Mouse (Mus musculus) kidney, embryonic 14.5 days (tissue): ENCODE results near the gene Fam169a. TPM values are rescaled to one million over a fixed set of nuclear protein-coding genes. Genes with fewer than 3 reads are reported as not detected.
"Not testable (repeated sequence)": the region's sequence is repeated elsewhere in the genome, so short reads cannot be mapped to it uniquely, and the experiment has no call there.

Experiments
- ATAC-seq: fragments of 200-750 bp; cut with Nextera tagmentation; 2 replicates; pipeline ENCODE4 v1.8.0; 2017; ENCODE audit warnings: moderate number of reproducible peaks, mild to moderate bottlenecking, moderate TSS enrichment, moderate library complexity; ENCODE audit not compliant: low FRiP score, low TSS enrichment
- H3K27ac ChIP-seq: fragments of 300-500 bp; sonication (generic); 2 replicates; pipeline ENCODE4 v1.5.1; 2014; ENCODE audit warnings: low read depth, mild to moderate bottlenecking, low read length, moderate library complexity, mixed read lengths
- H3K27me3 ChIP-seq: fragments of 300-500 bp; sonication (generic); 2 replicates; pipeline ENCODE4 v1.6.1; 2014; ENCODE audit warnings: mild to moderate bottlenecking, low read length; ENCODE audit not compliant: control insufficient read depth, insufficient read depth
- H3K36me3 ChIP-seq: fragments of 300-500 bp; sonication (generic); 2 replicates; pipeline ENCODE4 v1.6.1; 2014; ENCODE audit warnings: low read length, mixed read lengths; ENCODE audit not compliant: control insufficient read depth, insufficient read depth
- H3K4me1 ChIP-seq: fragments of 300-500 bp; sonication (generic); 2 replicates; pipeline ENCODE4 v1.6.1; 2014; ENCODE audit warnings: low read length, mixed read lengths; ENCODE audit not compliant: control insufficient read depth, insufficient read depth
- H3K4me2 ChIP-seq: fragments of 300-500 bp; sonication (generic); replicated peaks from 2 replicates; pipeline ENCODE4 v1.6.1; 2014; ENCODE audit warnings: low read depth, mild to moderate bottlenecking, low read length
- H3K4me3 ChIP-seq: fragments of 300-500 bp; sonication (generic); 2 replicates; pipeline ENCODE4 v1.5.1; 2014; ENCODE audit warnings: mild to moderate bottlenecking, low read length
- H3K9ac ChIP-seq: fragments of 300-500 bp; sonication (generic); 2 replicates; pipeline ENCODE4 v1.6.1; 2014; ENCODE audit warnings: low read depth, mild to moderate bottlenecking, low read length, moderate library complexity
- H3K9me3 ChIP-seq: fragments of 300-500 bp; sonication (generic); 2 replicates; pipeline ENCODE4 v1.6.1; 2016; ENCODE audit warnings: low read length; ENCODE audit not compliant: control insufficient read depth
- WGBS: fragments of 180-500 bp; shearing (Covaris S2); extraction: QIAGEN DNeasy Blood & Tissue Kit; methylation state at CpG from one replicate; pipeline ENCODE4 v1.1.7; 2014; 5-methylcytosine and 5-hydroxymethylcytosine counted together
- polyA plus RNA-seq: library from polyadenylated mRNA; unstranded; fragments of >200 nt; fragmentation: Nextera tagmentation; extraction: Ambion mirVana; gene quantifications from 2 replicates; pipeline ENCODE4 v1.2.1, GENCODE M21; 2014

Gene Fam169a
- polyA plus RNA-seq, 1 experiment from 2014 or later: 4.7 TPM

- WGBS: 37% methylated on average over 4 of the region's 4 CpGs
- Histone ChIP-seq H3K4me2 (no peak overlapping the region), H3K4me3 (no peak overlapping the region), H3K27ac (no peak overlapping the region), H3K9me3 (no peaks in the 10 kb centered on the region), H3K9ac (no peak overlapping the region), H3K36me3 (no peaks in the 10 kb centered on the region), H3K4me1 (no peaks in the 10 kb centered on the region), H3K27me3 (no peaks in the 10 kb centered on the region)
- ATAC-seq: no peak
Observed at GRCm38 (mm10) chr13:97057817-97058216, 9.3 kb upstream of the Fam169a start.

- Histone ChIP-seq H3K27me3 (no peaks in the 10 kb centered on the region), H3K9ac (no peak overlapping the region), H3K9me3 (no peaks in the 10 kb centered on the region), H3K27ac (no peak overlapping the region), H3K4me2 (no peak overlapping the region), H3K4me1 (peaks cover 5% of the 10 kb centered on the region; the same call in 1 of the 2 replicates), H3K36me3 (no peaks in the 10 kb centered on the region), H3K4me3 (no peak overlapping the region)
- 90% methylated on average over 6 of the region's 6 CpGs for WGBS
- no peak for ATAC-seq
Observed at GRCm38 (mm10) chr13:97059746-97060145, 7.3 kb upstream of the Fam169a start.

- Histone ChIP-seq H3K4me3 (no peak overlapping the region), H3K4me2 (no peak overlapping the region), H3K9me3 (no peaks in the 10 kb centered on the region), H3K27me3 (no peaks in the 10 kb centered on the region), H3K27ac (no peak overlapping the region), H3K4me1 (peaks cover 5% of the 10 kb centered on the region; the same call in 1 of the 2 replicates), H3K36me3 (no peaks in the 10 kb centered on the region), H3K9ac (no peak overlapping the region)
- 62% methylated on average over 3 of the region's 8 CpGs for WGBS
- ATAC-seq: no peak
Observed at GRCm38 (mm10) chr13:97060331-97060730, 6.8 kb upstream of the Fam169a start.

GRCm38 (mm10) chr13:97062151-97062550 is 4.9 kb upstream of the Fam169a start:
- H3K36me3 ChIP-seq: no peaks in the 10 kb centered on the region
- no peaks in the 10 kb centered on the region for H3K9me3 ChIP-seq
- WGBS: 95% methylated on average over 3 of the region's 3 CpGs
- no peak for ATAC-seq
- no peak overlapping the region for H3K27ac ChIP-seq
- no peak overlapping the region for H3K9ac ChIP-seq
- no peak overlapping the region for H3K4me2 ChIP-seq
- H3K4me1 ChIP-seq: peaks cover 5% of the 10 kb centered on the region; the same call in 1 of the 2 replicates
- no peak overlapping the region for H3K4me3 ChIP-seq
- H3K27me3 ChIP-seq: no peaks in the 10 kb centered on the region

DNA sequence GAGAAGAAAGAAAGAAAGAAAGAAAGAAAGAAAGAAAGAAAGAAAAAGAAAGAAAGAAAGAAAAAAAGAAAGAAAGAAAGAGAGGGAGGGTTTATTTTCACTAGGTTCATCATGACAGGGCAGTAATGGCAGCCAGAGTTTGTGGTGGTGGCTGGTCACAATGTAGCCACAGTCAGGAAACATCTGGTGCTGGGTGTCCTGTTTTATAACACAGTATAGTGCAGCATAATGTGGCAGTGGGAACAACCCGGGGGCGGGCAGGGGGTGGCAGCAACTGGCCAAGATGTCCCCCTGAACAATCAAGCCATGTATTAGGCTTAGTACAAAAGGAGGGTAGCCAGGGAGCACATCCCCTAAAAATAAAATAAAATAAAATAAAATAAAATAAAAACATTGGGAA is 3.7 kb upstream of the Fam169a start:
- Histone ChIP-seq H3K4me1 (peaks cover 5% of the 10 kb centered on the region; the same call in 1 of the 2 replicates), H3K4me2 (no peak overlapping the region), H3K27ac (no peak overlapping the region), H3K27me3 (peaks cover 9% of the 10 kb centered on the region), H3K4me3 (no peak overlapping the region), H3K9me3 (no peaks in the 10 kb centered on the region), H3K9ac (no peak overlapping the region), H3K36me3 (no peaks in the 10 kb centered on the region)
- no peak for ATAC-seq
- 74% methylated on average over 2 of the region's 2 CpGs for WGBS

- 32% methylated on average over 3 of the region's 3 CpGs for WGBS
- Histone ChIP-seq H3K4me3 (no peak overlapping the region), H3K9me3 (no peaks in the 10 kb centered on the region), H3K4me2 (no peak overlapping the region), H3K9ac (no peak overlapping the region), H3K36me3 (no peaks in the 10 kb centered on the region), H3K27me3 (peaks cover 9% of the 10 kb centered on the region), H3K27ac (no peak overlapping the region), H3K4me1 (peaks cover 5% of the 10 kb centered on the region; the same call in 1 of the 2 replicates)
- 0 out of 2 replicates have a peak, but pooled peaks have one; percentile 12 for ATAC-seq
Observed at GRCm38 (mm10) chr13:97064413-97064812, 2.7 kb upstream of the Fam169a start.

GRCm38 (mm10) chr13:97064844-97065621 is 2.1 kb upstream of the Fam169a start:
- H3K9ac ChIP-seq, H3K36me3 ChIP-seq, H3K4me2 ChIP-seq, H3K4me1 ChIP-seq, H3K4me3 ChIP-seq, H3K27ac ChIP-seq, ATAC-seq, H3K9me3 ChIP-seq, H3K27me3 ChIP-seq: not testable (repeated sequence)
- 50% methylated on average over 18 of the region's 18 CpGs for WGBS

DNA sequence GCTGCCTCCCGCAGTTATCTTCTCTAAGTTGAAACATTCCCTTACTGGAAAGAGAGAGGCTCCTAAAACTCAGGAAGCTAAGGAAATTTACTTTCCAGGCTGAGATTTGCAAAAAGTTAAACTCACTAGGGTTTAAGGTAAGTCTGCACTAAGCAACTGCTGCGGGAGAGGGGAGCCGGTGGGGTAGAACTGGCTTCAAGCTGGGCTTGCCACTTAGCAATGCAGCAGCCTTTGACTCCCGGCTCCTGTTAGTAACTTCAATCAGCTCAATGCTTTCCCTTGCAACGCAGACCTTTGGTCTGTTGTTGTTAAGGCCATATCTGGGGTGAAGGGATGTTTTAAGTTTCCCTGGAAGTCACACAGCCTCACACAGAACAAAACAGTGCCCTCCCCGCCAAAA is 605 bp downstream of the Fam169a start:
- Histone ChIP-seq H3K27me3 (peaks cover 13% of the 10 kb centered on the region), H3K9me3 (no peaks in the 10 kb centered on the region), H3K4me1 (peaks cover 5% of the 10 kb centered on the region; the same call in 1 of the 2 replicates), H3K27ac (no peak overlapping the region), H3K4me3 (no peak overlapping the region), H3K36me3 (no peaks in the 10 kb centered on the region), H3K4me2 (no peak overlapping the region), H3K9ac (no peak overlapping the region)
- 18% methylated on average over 6 of the region's 6 CpGs for WGBS
- ATAC-seq: no peak

GRCm38 (mm10) chr13:97068151-97068550 is 1.1 kb downstream of the Fam169a start:
- peaks cover 5% of the 10 kb centered on the region; the same call in 1 of the 2 replicates for H3K4me1 ChIP-seq
- H3K27ac ChIP-seq: no peak overlapping the region
- peaks cover 13% of the 10 kb centered on the region for H3K27me3 ChIP-seq
- no peak for ATAC-seq
- H3K9me3 ChIP-seq: no peaks in the 10 kb centered on the region
- H3K4me2 ChIP-seq: no peak overlapping the region
- H3K36me3 ChIP-seq: no peaks in the 10 kb centered on the region
- WGBS: 60% methylated on average over 8 of the region's 8 CpGs
- no peak overlapping the region for H3K4me3 ChIP-seq
- H3K9ac ChIP-seq: no peak overlapping the region
